Mouse (Mus musculus): Measurements from ENCODE around the gene Arf6.

DNA sequence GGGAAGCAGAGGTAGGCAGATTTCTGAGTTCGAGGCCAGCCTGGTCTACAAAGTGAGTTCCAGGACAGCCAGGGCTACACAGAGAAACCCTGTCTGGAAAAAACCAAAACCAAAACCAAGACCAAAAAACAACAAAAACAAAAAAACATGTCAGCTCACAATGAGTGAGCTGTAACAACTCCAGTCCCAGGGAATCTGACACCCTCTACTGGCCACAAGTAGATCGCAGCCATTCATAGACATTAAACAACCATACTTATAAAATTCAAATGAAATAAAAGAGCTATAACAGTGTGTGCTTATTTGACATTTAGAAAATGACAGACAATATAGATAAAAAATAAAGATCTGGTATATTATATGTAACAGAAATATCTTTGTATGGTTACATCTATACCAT, 38.4 kb upstream of the Arf6 start:
- no peak for TF ChIP-seq CTCF (IDR thresholded peaks at IDR 0.05; ENCODE audit: low read depth, low read length)
- no peak for TF ChIP-seq POLR2A (IDR thresholded peaks at IDR 0.05; ENCODE audit: insufficient read depth, low read length)
- TF ChIP-seq EP300 (IDR thresholded peaks at IDR 0.05; ENCODE audit: insufficient read depth, low read depth, low read length), result no peak

Data from ES-Bruce4 (cell line).